Mouse (Mus musculus): ENCODE measurements around the gene Fpr3.

DNA sequence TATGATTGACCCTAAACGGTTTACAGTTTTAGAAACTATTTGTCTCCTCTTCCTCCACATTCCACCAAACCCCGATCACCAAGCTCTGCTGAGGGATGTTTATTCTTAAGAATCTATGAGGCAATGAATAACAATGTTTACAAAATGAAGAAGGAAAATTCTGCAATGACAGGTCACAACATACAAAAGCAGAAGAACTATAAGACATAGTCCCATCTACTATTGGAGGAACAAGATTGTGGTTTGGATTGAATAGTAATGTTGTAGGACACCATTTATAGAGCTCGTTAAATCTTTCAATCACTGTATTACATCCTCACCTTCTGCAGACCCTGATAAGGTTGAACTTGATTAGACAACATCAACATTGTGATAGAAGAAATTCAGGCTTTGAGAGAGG lies 5.0 kb upstream of the Fpr3 start:
- TF ChIP-seq POLR2A (IDR thresholded peaks at IDR 0.05; ENCODE audit: low read depth, low read length) (no peak), CTCF (IDR thresholded peaks at IDR 0.05; ENCODE audit: extremely low read depth, insufficient read depth, insufficient read length, insufficient replicate concordance) (no peak)

Data from spleen, adult 2 months (tissue).